Mouse (Mus musculus) limb, embryonic 11.5 days (tissue): ENCODE data around the gene Ube2c. TPM values are rescaled to one million over a fixed set of nuclear protein-coding genes. Genes with fewer than 3 reads are reported as not detected.

Experiments used
- ATAC-seq: fragments of 200-750 bp; cut with Nextera tagmentation; 2 replicates; pipeline ENCODE4 v1.8.0; 2017; ENCODE audit warnings: low read depth; ENCODE audit not compliant: insufficient number of reproducible peaks, low FRiP score, low TSS enrichment
- DNase-seq: peaks from one replicate; pipeline ENCODE4 v3.0.0-alpha.2; 2015; ENCODE audit warnings: low spot score
- H3K27ac ChIP-seq: fragments of 300-500 bp; sonication (generic); replicated peaks from 2 replicates; pipeline ENCODE4 v1.5.1; 2014; ENCODE audit warnings: low read depth, mild to moderate bottlenecking, low read length
- H3K27me3 ChIP-seq: fragments of 300-500 bp; sonication (generic); 2 replicates; pipeline ENCODE4 v1.6.1; 2014; ENCODE audit warnings: mild to moderate bottlenecking, low read length, mixed read lengths; ENCODE audit not compliant: control insufficient read depth, insufficient read depth
- H3K36me3 ChIP-seq: fragments of 300-500 bp; sonication (generic); 2 replicates; pipeline ENCODE4 v1.6.1; 2014; ENCODE audit warnings: mild to moderate bottlenecking, low read length, moderate library complexity, mixed read lengths; ENCODE audit not compliant: control insufficient read depth, insufficient read depth
- H3K4me1 ChIP-seq: fragments of 300-500 bp; sonication (generic); 2 replicates; pipeline ENCODE4 v1.6.1; 2014; ENCODE audit warnings: low read length, mixed read lengths; ENCODE audit not compliant: control insufficient read depth, insufficient read depth
- H3K4me2 ChIP-seq: fragments of 300-500 bp; sonication (generic); 2 replicates; pipeline ENCODE4 v1.6.1; 2014; ENCODE audit warnings: low read depth, mild to moderate bottlenecking, moderate library complexity; ENCODE audit not compliant: severe bottlenecking
- H3K4me3 ChIP-seq: fragments of 300-500 bp; sonication (generic); 2 replicates; pipeline ENCODE4 v1.5.1; 2014; ENCODE audit warnings: low read depth, low read length
- H3K9ac ChIP-seq: fragments of 300-500 bp; sonication (generic); 2 replicates; pipeline ENCODE4 v1.6.1; 2014; ENCODE audit warnings: mild to moderate bottlenecking, low read length
- H3K9me3 ChIP-seq: fragments of 300-500 bp; sonication (generic); 2 replicates; pipeline ENCODE4 v1.6.1; 2016; ENCODE audit warnings: low read length; ENCODE audit not compliant: control insufficient read depth
- WGBS: fragments of 180-500 bp; shearing (Covaris S2); extraction: QIAGEN DNeasy Blood & Tissue Kit; methylation state at CpG from one replicate; pipeline ENCODE4 v1.1.7; 2014; 5-methylcytosine and 5-hydroxymethylcytosine counted together
- polyA plus RNA-seq: library from polyadenylated mRNA; unstranded; fragments of >200 nt; fragmentation: Nextera tagmentation; extraction: Ambion mirVana; gene quantifications from 2 replicates; pipeline ENCODE4 v1.2.1, GENCODE M21; 2014

The Ube2c gene
- polyA plus RNA-seq: 634 and 636 TPM in 2 replicates

DNA sequence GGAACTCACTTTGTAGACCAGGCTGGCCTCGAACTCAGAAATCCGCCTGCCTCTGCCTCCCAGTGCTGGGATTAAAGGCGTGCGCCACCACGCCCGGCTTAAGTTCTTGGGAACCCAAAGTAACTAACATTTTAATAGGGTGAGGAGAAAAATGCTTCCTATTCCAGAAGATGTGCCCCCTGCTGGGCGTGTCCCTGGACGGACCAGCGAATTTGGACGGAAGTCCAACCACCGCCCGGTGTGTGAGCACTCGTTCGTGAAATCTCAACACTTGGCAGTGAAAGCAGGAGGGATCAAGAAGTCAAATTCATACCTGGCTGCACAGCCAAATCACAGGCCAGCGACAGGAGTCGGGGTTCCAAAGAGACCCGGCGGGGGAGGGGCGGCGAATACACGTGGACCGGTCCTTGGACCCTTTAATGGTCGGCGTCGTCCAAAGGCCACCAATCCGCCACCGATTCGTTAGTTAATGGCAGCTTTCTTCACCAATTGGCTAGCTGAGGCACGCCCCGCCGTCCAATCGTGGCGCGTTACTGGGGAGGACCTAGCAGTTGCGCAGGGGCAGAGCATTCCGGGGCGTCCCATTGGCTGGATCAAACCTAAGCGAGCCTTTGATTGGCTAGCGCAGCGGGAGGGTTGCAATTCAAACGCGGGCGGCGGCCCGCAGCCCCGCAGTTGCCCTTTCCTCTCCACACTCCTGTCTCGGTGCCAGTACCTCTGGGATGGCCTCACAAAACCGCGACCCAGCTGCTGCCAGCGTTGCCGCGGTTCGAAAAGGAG is at the start of gene Ube2c:
Ube2c (plus strand) TSS at position 641 of the 780 bp plus-strand sequence.
- H3K4me1 ChIP-seq: peaks cover 6% of the 10 kb centered on the region
- peaks cover 17% of the 10 kb centered on the region; the same call in 1 of the 2 replicates for H3K36me3 ChIP-seq
- 2% methylated on average over 53 of the region's 53 CpGs for WGBS
- ATAC-seq (peak; percentile 98), DNase-seq (peak; percentile 99)
- H3K4me3 ChIP-seq: peak within 1 kb of the TSS; percentile 89
- peak within 1 kb of the TSS; percentile 86 for H3K9ac ChIP-seq
- peak within 1 kb of the TSS; percentile 37 for H3K27ac ChIP-seq
- H3K9me3 ChIP-seq: no peaks in the 10 kb centered on the region
- no peaks in the 10 kb centered on the region for H3K27me3 ChIP-seq
- peak within 1 kb of the TSS; percentile 64 for H3K4me2 ChIP-seq

DNA sequence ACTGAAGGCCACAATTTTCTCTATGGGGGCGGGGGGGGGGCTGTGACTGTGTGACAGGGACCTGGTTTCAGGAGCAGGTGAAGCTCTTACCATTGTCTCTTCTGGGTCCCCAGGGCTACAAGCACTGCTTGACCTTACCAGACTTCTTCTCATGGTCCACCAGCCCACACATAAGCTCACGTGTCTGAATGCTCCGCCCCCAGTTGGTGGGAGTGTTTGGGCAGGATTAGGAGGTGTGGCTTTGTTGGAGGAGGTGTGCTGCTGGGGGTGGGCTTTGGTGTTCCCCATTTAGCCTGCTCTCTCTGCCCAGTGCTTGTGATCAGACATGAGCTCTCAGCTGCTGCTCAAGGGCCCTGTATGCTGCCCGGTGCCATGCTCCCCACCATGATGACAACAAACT is 46.4 kb upstream of the Ube2c start:
- Histone ChIP-seq H3K9me3 (no peaks in the 10 kb centered on the region), H3K27ac (no peak overlapping the region), H3K4me3 (no peak overlapping the region), H3K9ac (no peak overlapping the region), H3K4me1 (0 out of 2 replicates have a peak, but pooled peaks cover 2% of the 10 kb centered on the region), H3K27me3 (no peaks in the 10 kb centered on the region), H3K4me2 (no peak overlapping the region), H3K36me3 (no peaks in the 10 kb centered on the region)
- 60% methylated on average over 4 of the region's 4 CpGs for WGBS
- ATAC-seq (no peak), DNase-seq (no peak)

- Histone ChIP-seq H3K36me3 (no peaks in the 10 kb centered on the region), H3K4me1 (no peaks in the 10 kb centered on the region), H3K4me3 (no peak overlapping the region), H3K9me3 (no peaks in the 10 kb centered on the region), H3K27me3 (no peaks in the 10 kb centered on the region), H3K9ac (no peak overlapping the region), H3K27ac (no peak overlapping the region), H3K4me2 (no peak overlapping the region)
- ATAC-seq (no peak), DNase-seq (peak; percentile 77)
- WGBS: 28% methylated on average over 6 of the region's 6 CpGs
Observed at GRCm38 (mm10) chr2:164725895-164726619, 43.6 kb upstream of the Ube2c start.

GRCm38 (mm10) chr2:164731719-164732118 is 38.0 kb upstream of the Ube2c start:
- DNase-seq (no peak), ATAC-seq (no peak)
- H3K27me3 ChIP-seq: no peaks in the 10 kb centered on the region
- no peaks in the 10 kb centered on the region for H3K36me3 ChIP-seq
- 63% methylated on average over 5 of the region's 5 CpGs for WGBS
- no peak overlapping the region for H3K9ac ChIP-seq
- no peak overlapping the region for H3K27ac ChIP-seq
- no peak overlapping the region for H3K4me3 ChIP-seq
- H3K9me3 ChIP-seq: no peaks in the 10 kb centered on the region
- no peaks in the 10 kb centered on the region for H3K4me1 ChIP-seq
- H3K4me2 ChIP-seq: no peak overlapping the region

- no peak for ATAC-seq
- no peak overlapping the region for H3K27ac ChIP-seq
- H3K36me3 ChIP-seq: no peaks in the 10 kb centered on the region
- H3K4me3 ChIP-seq: no peak overlapping the region
- 81% methylated on average over 2 of the region's 2 CpGs for WGBS
- H3K27me3 ChIP-seq: no peaks in the 10 kb centered on the region
- no peak overlapping the region for H3K4me2 ChIP-seq
- no peak overlapping the region for H3K9ac ChIP-seq
- no peaks in the 10 kb centered on the region for H3K9me3 ChIP-seq
- no peaks in the 10 kb centered on the region for H3K4me1 ChIP-seq
- no peak for DNase-seq
Observed at GRCm38 (mm10) chr2:164733259-164733658, 36.4 kb upstream of the Ube2c start.

- WGBS: 82% methylated on average over 5 of the region's 5 CpGs
- H3K4me1 ChIP-seq: no peaks in the 10 kb centered on the region
- H3K4me2 ChIP-seq: no peak overlapping the region
- no peaks in the 10 kb centered on the region for H3K9me3 ChIP-seq
- DNase-seq (no peak), ATAC-seq (no peak)
- no peak overlapping the region for H3K9ac ChIP-seq
- H3K27me3 ChIP-seq: no peaks in the 10 kb centered on the region
- H3K4me3 ChIP-seq: no peak overlapping the region
- no peaks in the 10 kb centered on the region for H3K36me3 ChIP-seq
- no peak overlapping the region for H3K27ac ChIP-seq
Observed at GRCm38 (mm10) chr2:164734839-164735238, 34.9 kb upstream of the Ube2c start.

DNA sequence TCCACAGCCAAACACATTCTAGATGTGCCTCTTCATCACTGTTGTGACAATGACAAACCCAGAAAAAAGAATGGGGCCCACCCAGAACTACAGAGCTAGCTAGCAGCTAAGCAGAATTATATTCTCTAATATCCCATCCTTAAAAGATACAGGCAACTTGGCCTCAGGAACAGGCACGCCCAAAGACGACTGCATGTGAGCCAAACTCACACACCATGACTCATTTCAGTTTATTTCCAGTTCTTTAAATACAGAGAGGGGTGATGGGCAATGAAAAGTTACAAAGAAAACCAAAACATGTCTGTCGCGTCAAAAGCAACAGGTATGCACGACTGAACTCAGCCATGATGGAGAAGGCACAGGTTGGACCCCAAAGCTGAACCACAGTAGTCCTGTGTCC is 34.3 kb upstream of the Ube2c start:
- no peaks in the 10 kb centered on the region for H3K9me3 ChIP-seq
- no peaks in the 10 kb centered on the region for H3K36me3 ChIP-seq
- no peak for ATAC-seq
- no peak overlapping the region for H3K27ac ChIP-seq
- no peak for DNase-seq
- no peak overlapping the region for H3K4me2 ChIP-seq
- 87% methylated on average over 5 of the region's 5 CpGs for WGBS
- H3K9ac ChIP-seq: no peak overlapping the region
- H3K27me3 ChIP-seq: no peaks in the 10 kb centered on the region
- no peaks in the 10 kb centered on the region for H3K4me1 ChIP-seq
- H3K4me3 ChIP-seq: no peak overlapping the region

GRCm38 (mm10) chr2:164737377-164738090 is 32.2 kb upstream of the Ube2c start:
- Histone ChIP-seq H3K4me3 (no peak overlapping the region), H3K4me2 (no peak overlapping the region), H3K36me3 (no peaks in the 10 kb centered on the region), H3K27ac (no peak overlapping the region), H3K9ac (no peak overlapping the region), H3K27me3 (no peaks in the 10 kb centered on the region), H3K4me1 (no peaks in the 10 kb centered on the region), H3K9me3 (no peaks in the 10 kb centered on the region)
- no peak for DNase-seq
- no peak for ATAC-seq
- 72% methylated on average over 3 of the region's 3 CpGs for WGBS
